Mouse (Mus musculus): Measurements from ENCODE around the gene Mef2a. TPM values are rescaled to one million over a fixed set of nuclear protein-coding genes. Genes with fewer than 3 reads are reported as not detected.
"Not testable (repeated sequence)": the region's sequence is repeated elsewhere in the genome, so short reads cannot be mapped to it uniquely, and the experiment has no call there.

Mef2a gene
- polyA plus RNA-seq, 1 experiment, result 59.1 TPM

GRCm38 (mm10) chr7:67291356-67291755, 81.3 kb downstream of the Mef2a start:
- DNase-seq, result no peak
- Histone ChIP-seq H3K27me3 (ENCODE audit: control insufficient read depth, insufficient read depth, low read length) (no peaks in the 10 kb centered on the region), H3K4me1 (ENCODE audit: control insufficient read depth, insufficient read depth, low read length) (no peaks in the 10 kb centered on the region), H3K4me3 (replicated peaks; ENCODE audit: insufficient read depth, low read depth, low read length) (no peak overlapping the region), H3K27ac (ENCODE audit: insufficient read depth, low read length) (no peak overlapping the region)
- 41% methylated on average over 1 of the region's 1 CpGs for WGBS
- TF ChIP-seq POLR2A (IDR thresholded peaks at IDR 0.05; ENCODE audit: borderline replicate concordance, insufficient read depth, low read length), result no peak
- TF ChIP-seq CTCF (IDR thresholded peaks at IDR 0.05; ENCODE audit: borderline replicate concordance, insufficient read depth, low read depth, low read length), result no peak

GRCm38 (mm10) chr7:67287456-67287855, 85.2 kb downstream of the Mef2a start:
- no peaks in the 10 kb centered on the region for H3K27me3 ChIP-seq (ENCODE audit: control insufficient read depth, insufficient read depth, low read length)
- no peak for DNase-seq
- no peak overlapping the region for H3K27ac ChIP-seq (ENCODE audit: insufficient read depth, low read length)
- TF ChIP-seq CTCF (IDR thresholded peaks at IDR 0.05; ENCODE audit: borderline replicate concordance, insufficient read depth, low read depth, low read length), result no peak
- TF ChIP-seq POLR2A (IDR thresholded peaks at IDR 0.05; ENCODE audit: borderline replicate concordance, insufficient read depth, low read length), result no peak
- no peak overlapping the region for H3K4me3 ChIP-seq (replicated peaks; ENCODE audit: insufficient read depth, low read depth, low read length)
- 73% methylated on average over 4 of the region's 4 CpGs for WGBS
- H3K4me1 ChIP-seq (ENCODE audit: control insufficient read depth, insufficient read depth, low read length), result no peaks in the 10 kb centered on the region

- no peaks in the 10 kb centered on the region for H3K27me3 ChIP-seq (ENCODE audit: control insufficient read depth, insufficient read depth, low read length)
- no peak overlapping the region for H3K27ac ChIP-seq (ENCODE audit: insufficient read depth, low read length)
- no peaks in the 10 kb centered on the region for H3K4me1 ChIP-seq (ENCODE audit: control insufficient read depth, insufficient read depth, low read length)
- WGBS, result 95% methylated on average over 6 of the region's 6 CpGs
- no peak for DNase-seq
- no peak for TF ChIP-seq CTCF (IDR thresholded peaks at IDR 0.05; ENCODE audit: borderline replicate concordance, insufficient read depth, low read depth, low read length)
- TF ChIP-seq POLR2A (IDR thresholded peaks at IDR 0.05; ENCODE audit: borderline replicate concordance, insufficient read depth, low read length), result no peak
- H3K4me3 ChIP-seq (replicated peaks; ENCODE audit: insufficient read depth, low read depth, low read length), result no peak overlapping the region
Observed at GRCm38 (mm10) chr7:67283581-67283980, 89.1 kb downstream of the Mef2a start.

- H3K4me3 ChIP-seq (replicated peaks; ENCODE audit: insufficient read depth, low read depth, low read length), result not testable (repeated sequence)
- 89% methylated on average over 4 of the region's 4 CpGs for WGBS
Observed at GRCm38 (mm10) chr7:67270447-67270846, 102.2 kb downstream of the Mef2a start.

GRCm38 (mm10) chr7:67259828-67260563, 112.7 kb downstream of the Mef2a start:
- no peak overlapping the region for H3K27ac ChIP-seq (ENCODE audit: insufficient read depth, low read length)
- WGBS, result 54% methylated on average over 4 of the region's 4 CpGs
- DNase-seq, result peak; percentile 64 to 78

More at GRCm38 (mm10) chr7:67270447-67270846, 102.2 kb downstream of the Mef2a start:
- H3K4me1 ChIP-seq (ENCODE audit: control insufficient read depth, insufficient read depth, low read length); H3K27me3 ChIP-seq (ENCODE audit: control insufficient read depth, insufficient read depth, low read length); H3K27ac ChIP-seq (ENCODE audit: insufficient read depth, low read length); DNase-seq: not testable (repeated sequence)

GRCm38 (mm10) chr7:67246067-67246466, 126.6 kb downstream of the Mef2a start:
- Histone ChIP-seq H3K27ac (ENCODE audit: insufficient read depth, low read length) (no peak overlapping the region), H3K4me3 (replicated peaks; ENCODE audit: insufficient read depth, low read depth, low read length) (no peak overlapping the region), H3K27me3 (ENCODE audit: control insufficient read depth, insufficient read depth, low read length) (no peaks in the 10 kb centered on the region), H3K4me1 (ENCODE audit: control insufficient read depth, insufficient read depth, low read length) (peaks cover 3% of the 10 kb centered on the region; the same call in 1 of the 2 replicates)
- WGBS, result 83% methylated on average over 2 of the region's 2 CpGs
- TF ChIP-seq POLR2A (IDR thresholded peaks at IDR 0.05; ENCODE audit: borderline replicate concordance, insufficient read depth, low read length) (no peak), CTCF (IDR thresholded peaks at IDR 0.05; ENCODE audit: borderline replicate concordance, insufficient read depth, low read depth, low read length) (no peak)
- DNase-seq, result no peak

More at GRCm38 (mm10) chr7:67259828-67260563, 112.7 kb downstream of the Mef2a start:
- no peak; the same call in 1 of the 2 replicates for TF ChIP-seq CTCF (IDR thresholded peaks at IDR 0.05; ENCODE audit: borderline replicate concordance, insufficient read depth, low read depth, low read length)
- Histone ChIP-seq H3K4me3 (replicated peaks; ENCODE audit: insufficient read depth, low read depth, low read length) (no peak overlapping the region), H3K4me1 (ENCODE audit: control insufficient read depth, insufficient read depth, low read length) (no peaks in the 10 kb centered on the region), H3K27me3 (ENCODE audit: control insufficient read depth, insufficient read depth, low read length) (no peaks in the 10 kb centered on the region)

- WGBS, result 95% methylated on average over 1 of the region's 1 CpGs
- no peak overlapping the region for H3K27ac ChIP-seq (ENCODE audit: insufficient read depth, low read length)
Observed at GRCm38 (mm10) chr7:67245255-67245654, 127.4 kb downstream of the Mef2a start.

GRCm38 (mm10) chr7:67243894-67244282, 128.8 kb downstream of the Mef2a start:
- WGBS, result 19% methylated on average over 4 of the region's 4 CpGs
- H3K27ac ChIP-seq (ENCODE audit: insufficient read depth, low read length), result no peak overlapping the region

More at GRCm38 (mm10) chr7:67245255-67245654, 127.4 kb downstream of the Mef2a start:
- Histone ChIP-seq H3K4me3 (replicated peaks; ENCODE audit: insufficient read depth, low read depth, low read length) (no peak overlapping the region), H3K27me3 (ENCODE audit: control insufficient read depth, insufficient read depth, low read length) (no peaks in the 10 kb centered on the region), H3K4me1 (ENCODE audit: control insufficient read depth, insufficient read depth, low read length) (peaks cover 3% of the 10 kb centered on the region; the same call in 1 of the 2 replicates)
- no peak for DNase-seq
- TF ChIP-seq POLR2A (IDR thresholded peaks at IDR 0.05; ENCODE audit: borderline replicate concordance, insufficient read depth, low read length) (no peak), CTCF (IDR thresholded peaks at IDR 0.05; ENCODE audit: borderline replicate concordance, insufficient read depth, low read depth, low read length) (no peak)

More at GRCm38 (mm10) chr7:67243894-67244282, 128.8 kb downstream of the Mef2a start:
- no peak overlapping the region for H3K4me3 ChIP-seq (replicated peaks; ENCODE audit: insufficient read depth, low read depth, low read length)
- no peak for DNase-seq
- TF ChIP-seq POLR2A (IDR thresholded peaks at IDR 0.05; ENCODE audit: borderline replicate concordance, insufficient read depth, low read length), result no peak
- TF ChIP-seq CTCF (IDR thresholded peaks at IDR 0.05; ENCODE audit: borderline replicate concordance, insufficient read depth, low read depth, low read length), result no peak
- no peaks in the 10 kb centered on the region for H3K27me3 ChIP-seq (ENCODE audit: control insufficient read depth, insufficient read depth, low read length)
- H3K4me1 ChIP-seq (ENCODE audit: control insufficient read depth, insufficient read depth, low read length), result peaks cover 3% of the 10 kb centered on the region; the same call in 1 of the 2 replicates
